Mouse (Mus musculus) embryonic facial prominence, embryonic 14.5 days (tissue): ENCODE data around the gene Glrx3. TPM values are rescaled to one million over a fixed set of nuclear protein-coding genes. Genes with fewer than 3 reads are reported as not detected.
A peak's percentile ranks its signal among the peaks of the same experiment; 100 is the strongest.

Experiments
- ATAC-seq: fragments of 200-750 bp; cut with Nextera tagmentation; 2 replicates; pipeline ENCODE4 v1.8.0; 2017; ENCODE audit warnings: low read depth, moderate number of reproducible peaks, moderate TSS enrichment
- DNase-seq: peaks from one replicate; pipeline ENCODE4 v3.0.0-alpha.2; 2015; ENCODE audit warnings: low spot score
- H3K27ac ChIP-seq: fragments of 300-500 bp; sonication (generic); replicated peaks from 2 replicates; pipeline ENCODE4 v1.5.1; 2014; ENCODE audit warnings: low read depth, mild to moderate bottlenecking, low read length, moderate library complexity
- H3K27me3 ChIP-seq: fragments of 300-500 bp; sonication (generic); replicated peaks from 2 replicates; pipeline ENCODE4 v1.6.1; 2014; ENCODE audit warnings: low read length; ENCODE audit not compliant: control insufficient read depth, insufficient read depth
- H3K36me3 ChIP-seq: fragments of 300-500 bp; sonication (generic); 2 replicates; pipeline ENCODE4 v1.6.1; 2014; ENCODE audit warnings: low read length, mixed read lengths; ENCODE audit not compliant: control insufficient read depth, insufficient read depth
- H3K4me1 ChIP-seq: fragments of 300-500 bp; sonication (generic); 2 replicates; pipeline ENCODE4 v1.6.1; 2014; ENCODE audit warnings: antibody characterized with exemption, low read length; ENCODE audit not compliant: control insufficient read depth, insufficient read depth
- H3K4me2 ChIP-seq: fragments of 300-500 bp; sonication (generic); 2 replicates; pipeline ENCODE4 v1.6.1; 2014; ENCODE audit warnings: low read depth, mild to moderate bottlenecking, low read length, moderate library complexity, mixed read lengths
- H3K4me3 ChIP-seq: fragments of 300-500 bp; sonication (generic); 2 replicates; pipeline ENCODE4 v1.5.1; 2014; ENCODE audit warnings: low read depth, mild to moderate bottlenecking, low read length
- H3K9ac ChIP-seq: fragments of 300-500 bp; sonication (generic); 2 replicates; pipeline ENCODE4 v1.6.1; 2014; ENCODE audit warnings: low read depth, mild to moderate bottlenecking, low read length, moderate library complexity, mixed read lengths
- H3K9me3 ChIP-seq: fragments of 300-500 bp; sonication (generic); 2 replicates; pipeline ENCODE4 v1.6.1; 2016; ENCODE audit warnings: low read length; ENCODE audit not compliant: control insufficient read depth
- WGBS: fragments of 180-500 bp; shearing (Covaris S2); extraction: QIAGEN DNeasy Blood & Tissue Kit; methylation state at CpG from one replicate; pipeline ENCODE4 v1.1.7; 2014; 5-methylcytosine and 5-hydroxymethylcytosine counted together
- polyA plus RNA-seq: library from polyadenylated mRNA; unstranded; fragments of >200 nt; fragmentation: Nextera tagmentation; extraction: Ambion mirVana; gene quantifications from 2 replicates; pipeline ENCODE4 v1.2.1, GENCODE M21; 2014

Gene Glrx3
- 266 and 278 TPM in 2 replicates for polyA plus RNA-seq

GRCm38 (mm10) chr7:137437440-137438178 lies at the start of gene Glrx3:
Gene Glrx3, plus strand, starts transcription at chr7:137437614.
- H3K36me3 ChIP-seq = no peaks in the 10 kb centered on the region; the same call in 1 of the 2 replicates
- DNase-seq (peak; percentile 97), ATAC-seq (peak; percentile 96)
- no peaks in the 10 kb centered on the region for H3K27me3 ChIP-seq
- H3K4me1 ChIP-seq = peaks cover 7% of the 10 kb centered on the region
- H3K9ac ChIP-seq = peak within 1 kb of the TSS; percentile 90
- under 1% methylated on average over 38 of the region's 69 CpGs for WGBS
- no peaks in the 10 kb centered on the region for H3K9me3 ChIP-seq
- peak within 1 kb of the TSS; percentile 73 for H3K4me3 ChIP-seq
- peak within 1 kb of the TSS; percentile 76 for H3K4me2 ChIP-seq
- peak within 1 kb of the TSS; percentile 85 for H3K27ac ChIP-seq

GRCm38 (mm10) chr7:137387863-137388262 lies 49.6 kb upstream of the Glrx3 start:
- Histone ChIP-seq H3K27ac (no peak overlapping the region), H3K36me3 (0 out of 2 replicates have a peak, but pooled peaks cover 3% of the 10 kb centered on the region), H3K9ac (no peak overlapping the region), H3K4me2 (no peak overlapping the region), H3K9me3 (no peaks in the 10 kb centered on the region), H3K27me3 (no peaks in the 10 kb centered on the region), H3K4me3 (no peak overlapping the region), H3K4me1 (no peaks in the 10 kb centered on the region)
- WGBS = 86% methylated on average over 5 of the region's 5 CpGs
- ATAC-seq (no peak), DNase-seq (no peak)

GRCm38 (mm10) chr7:137395421-137395820 lies 42.0 kb upstream of the Glrx3 start:
- Histone ChIP-seq H3K4me2 (no peak overlapping the region), H3K9me3 (no peaks in the 10 kb centered on the region), H3K4me1 (no peaks in the 10 kb centered on the region), H3K27ac (no peak overlapping the region), H3K9ac (no peak overlapping the region), H3K36me3 (no peaks in the 10 kb centered on the region), H3K4me3 (no peak overlapping the region), H3K27me3 (no peaks in the 10 kb centered on the region)
- no peak for ATAC-seq
- no peak for DNase-seq
- 84% methylated on average over 4 of the region's 4 CpGs for whole genome bisulfite sequencing

GRCm38 (mm10) chr7:137397361-137397910 lies 40.0 kb upstream of the Glrx3 start:
- Histone ChIP-seq H3K4me2 (no peak overlapping the region), H3K27ac (no peak overlapping the region), H3K36me3 (no peaks in the 10 kb centered on the region), H3K4me3 (no peak overlapping the region), H3K4me1 (no peaks in the 10 kb centered on the region), H3K27me3 (no peaks in the 10 kb centered on the region), H3K9me3 (peaks cover 4% of the 10 kb centered on the region; the same call in 1 of the 2 replicates), H3K9ac (no peak overlapping the region)
- no peak for ATAC-seq
- WGBS = 95% methylated on average over 8 of the region's 8 CpGs
- DNase-seq = no peak

GRCm38 (mm10) chr7:137398973-137399372 lies 38.4 kb upstream of the Glrx3 start:
- Histone ChIP-seq H3K9me3 (peaks cover 4% of the 10 kb centered on the region; the same call in 1 of the 2 replicates), H3K4me1 (no peaks in the 10 kb centered on the region), H3K36me3 (no peaks in the 10 kb centered on the region), H3K4me3 (no peak overlapping the region), H3K9ac (no peak overlapping the region), H3K27me3 (no peaks in the 10 kb centered on the region), H3K4me2 (no peak overlapping the region), H3K27ac (no peak overlapping the region)
- ATAC-seq (no peak), DNase-seq (no peak)
- WGBS = 89% methylated on average over 4 of the region's 4 CpGs

GRCm38 (mm10) chr7:137404146-137404545 lies 33.3 kb upstream of the Glrx3 start:
- WGBS = 63% methylated on average over 2 of the region's 2 CpGs
- Histone ChIP-seq H3K9me3 (peaks cover 4% of the 10 kb centered on the region; the same call in 1 of the 2 replicates), H3K27ac (no peak overlapping the region), H3K4me1 (no peaks in the 10 kb centered on the region), H3K4me3 (no peak overlapping the region), H3K27me3 (no peaks in the 10 kb centered on the region), H3K9ac (no peak overlapping the region), H3K36me3 (no peaks in the 10 kb centered on the region), H3K4me2 (no peak overlapping the region)
- ATAC-seq (no peak), DNase-seq (peak; percentile 4)

GRCm38 (mm10) chr7:137407428-137408058 lies 29.9 kb upstream of the Glrx3 start:
- DNase-seq = no peak
- H3K27ac ChIP-seq = no peak overlapping the region
- ATAC-seq = no peak

GRCm38 (mm10) chr7:137410337-137411197 lies 26.8 kb upstream of the Glrx3 start, which contains the start of gene 9430038I01Rik:
Gene 9430038I01Rik, minus strand, starts transcription at chr7:137410762.
- 0% methylated on average over 41 of the region's 63 CpGs for WGBS
- H3K9ac ChIP-seq = peak within 1 kb of the TSS; percentile 77
- H3K4me1 ChIP-seq = peaks cover 4% of the 10 kb centered on the region; the same call in 1 of the 2 replicates
- DNase-seq (peak; percentile 99), ATAC-seq (peak; percentile 99)
- no peaks in the 10 kb centered on the region for H3K27me3 ChIP-seq
- H3K4me3 ChIP-seq = peak within 1 kb of the TSS; percentile 83
- H3K4me2 ChIP-seq = peak within 1 kb of the TSS; percentile 76
- H3K9me3 ChIP-seq = no peaks in the 10 kb centered on the region
- H3K27ac ChIP-seq = peak within 1 kb of the TSS; percentile 86
- no peaks in the 10 kb centered on the region for H3K36me3 ChIP-seq

More at GRCm38 (mm10) chr7:137407428-137408058, 29.9 kb upstream of the Glrx3 start:
- H3K9me3 ChIP-seq = no peaks in the 10 kb centered on the region
- no peak overlapping the region for H3K9ac ChIP-seq
- 85% methylated on average over 1 of the region's 1 CpGs for WGBS
- no peak overlapping the region for H3K4me2 ChIP-seq
- no peaks in the 10 kb centered on the region for H3K27me3 ChIP-seq
- peaks cover 4% of the 10 kb centered on the region; the same call in 1 of the 2 replicates for H3K4me1 ChIP-seq
- no peaks in the 10 kb centered on the region for H3K36me3 ChIP-seq
- H3K4me3 ChIP-seq = no peak overlapping the region
